Mouse (Mus musculus) central nervous system, embryonic 14 days (tissue): ENCODE data around the gene Gm21852. TPM values are rescaled to one million over a fixed set of nuclear protein-coding genes. Genes with fewer than 3 reads are reported as not detected.

Experiments
- polyA plus RNA-seq: library from polyadenylated mRNA; depleted of rRNA; stranded (reverse); fragments of >200 nt; gene quantifications from 2 replicates; pipeline ENCODE4 v1.2.3, GENCODE M21; 2012; rRNA removed

Gm21852 gene
- polyA plus RNA-seq: not detected in 2 replicates

GRCm38 (mm10) chrY:40651896-40652295 is at the start of gene Gm21852:
Gene Gm21852 (minus strand): TSS chrY:40651996.

Other genes with a start within 250 kb of the Gm21852 start
- gene Gm21797, start 123.8 kb upstream of the Gm21852 start, polyA plus RNA-seq: not detected in 2 replicates
- not detected in 2 replicates for gene Gm20795, start 152.9 kb upstream of the Gm21852 start, polyA plus RNA-seq